Mouse (Mus musculus): ENCODE data around the gene Tox3. TPM values are rescaled to one million over a fixed set of nuclear protein-coding genes. Genes with fewer than 3 reads are reported as not detected.

Tox3 gene
- polyA plus RNA-seq, 1 experiment from 2014 or later = 4.6 TPM

DNA sequence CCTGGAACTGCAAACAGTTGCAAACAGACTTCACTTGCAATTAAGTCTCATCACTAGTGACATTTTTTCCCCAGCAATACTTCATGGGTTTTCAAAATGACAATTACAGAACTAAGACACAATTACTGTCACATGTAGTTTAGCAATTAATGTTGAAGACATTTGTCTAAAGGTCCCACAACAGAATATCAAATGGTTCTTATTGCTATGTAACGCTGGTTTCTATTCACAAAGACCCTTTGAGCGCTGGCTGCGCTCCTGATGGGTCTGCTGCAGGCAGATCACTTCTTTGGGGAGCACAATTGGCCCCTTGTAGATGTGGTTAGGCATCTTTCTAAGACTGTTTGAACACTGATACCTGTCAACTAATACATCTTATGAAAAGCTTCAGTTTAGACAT lies 102.3 kb downstream of the Tox3 start:
- Histone ChIP-seq H3K9me3 (replicated peaks) (no peaks in the 10 kb centered on the region), H3K27me3 (ENCODE audit: low read depth, poor library complexity, severe bottlenecking) (peaks cover 18% of the 10 kb centered on the region; the same call in 1 of the 2 replicates), H3K4me3 (no peak overlapping the region), H3K4me1 (peaks cover 13% of the 10 kb centered on the region), H3K27ac (no peak overlapping the region), H3K36me3 (peaks cover 8% of the 10 kb centered on the region)
- no peak for DNase-seq (ENCODE audit: low spot score)
- WGBS = 95% methylated on average over 3 of the region's 3 CpGs

DNA sequence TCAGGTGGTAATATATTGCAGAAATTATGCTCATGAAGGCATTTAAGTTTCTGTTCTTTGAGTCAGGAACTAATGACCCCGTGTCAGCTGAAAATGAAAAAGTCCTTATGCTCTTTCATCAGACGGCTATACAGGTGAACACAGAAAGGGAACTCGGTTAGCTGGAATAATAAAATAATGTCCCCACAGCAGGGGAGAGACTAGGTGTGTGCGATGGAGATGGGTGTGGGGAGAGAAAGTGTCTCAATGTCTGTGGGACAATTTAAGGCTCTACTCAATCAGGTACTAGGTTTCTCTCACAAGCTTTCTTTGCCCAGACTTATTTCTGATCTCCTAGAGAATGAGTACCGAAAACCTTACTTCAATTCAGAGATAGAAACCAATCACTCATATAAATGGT lies 103.0 kb downstream of the Tox3 start:
- 75% methylated on average over 5 of the region's 5 CpGs for WGBS
- no peak for DNase-seq (ENCODE audit: low spot score)
- Histone ChIP-seq H3K27ac (no peak overlapping the region), H3K27me3 (ENCODE audit: low read depth, poor library complexity, severe bottlenecking) (peaks cover 15% of the 10 kb centered on the region; the same call in 1 of the 2 replicates), H3K4me1 (peaks cover 17% of the 10 kb centered on the region), H3K36me3 (peaks cover 8% of the 10 kb centered on the region), H3K4me3 (no peak overlapping the region), H3K9me3 (replicated peaks) (no peaks in the 10 kb centered on the region)

DNA sequence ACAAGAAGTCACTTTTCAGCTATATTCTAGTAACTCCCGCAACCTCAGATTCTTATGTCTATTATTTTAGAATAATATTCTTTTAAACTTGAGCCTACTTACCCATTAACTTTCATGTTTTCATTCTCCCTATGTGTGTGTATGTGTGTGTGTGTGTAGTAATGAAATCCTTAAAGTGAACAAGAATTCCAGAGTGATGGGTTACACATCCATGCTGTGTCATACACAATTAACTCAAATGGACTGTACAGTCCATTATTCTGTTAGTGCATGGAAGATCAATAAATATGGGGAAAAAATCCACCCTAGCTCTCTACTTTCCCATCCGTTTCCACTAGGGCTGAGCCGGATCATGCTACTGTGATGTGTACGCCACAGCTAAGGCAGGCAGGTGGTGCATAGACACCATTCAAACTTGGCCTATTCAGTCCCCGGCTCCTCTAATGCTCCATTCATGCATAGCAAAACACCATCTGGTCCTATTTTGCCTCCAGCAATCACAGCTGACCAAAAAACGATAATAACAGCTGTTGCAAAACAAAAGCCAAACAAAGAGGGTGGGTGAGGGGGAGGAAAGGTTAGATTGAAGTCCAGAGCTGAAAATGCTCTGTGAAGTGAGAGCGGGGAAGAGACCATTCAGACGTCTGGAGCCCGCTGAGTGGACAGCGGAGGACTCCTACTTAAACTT lies 103.5 kb downstream of the Tox3 start:
- Histone ChIP-seq H3K4me1 (peaks cover 23% of the 10 kb centered on the region), H3K27me3 (ENCODE audit: low read depth, poor library complexity, severe bottlenecking) (peaks cover 14% of the 10 kb centered on the region; the same call in 1 of the 2 replicates), H3K9me3 (replicated peaks) (no peaks in the 10 kb centered on the region), H3K36me3 (peaks cover 8% of the 10 kb centered on the region), H3K27ac (no peak overlapping the region), H3K4me3 (no peak overlapping the region)
- WGBS = 71% methylated on average over 10 of the region's 10 CpGs
- peak; percentile 33 for DNase-seq (ENCODE audit: low spot score)

DNA sequence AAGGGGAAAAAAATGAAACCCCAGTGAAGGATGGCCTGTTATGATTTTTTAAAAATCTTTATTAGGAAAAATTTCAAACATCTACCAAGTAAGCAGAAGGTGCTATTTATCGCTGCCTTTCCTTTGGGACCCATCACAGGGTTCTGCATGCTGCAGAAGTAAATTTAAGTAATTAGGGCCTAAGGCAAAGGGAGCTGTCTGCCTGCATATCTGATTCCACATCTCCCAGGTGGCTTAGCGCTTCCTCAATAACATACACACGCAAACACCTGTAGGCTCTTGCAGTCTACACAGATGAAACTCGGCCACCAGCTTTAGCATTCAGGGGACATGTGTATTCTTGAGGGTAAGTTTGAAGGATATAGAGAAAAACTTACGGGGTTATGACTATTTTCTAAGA lies 104.2 kb downstream of the Tox3 start:
- Histone ChIP-seq H3K9me3 (replicated peaks) (no peaks in the 10 kb centered on the region), H3K27me3 (ENCODE audit: low read depth, poor library complexity, severe bottlenecking) (peaks cover 8% of the 10 kb centered on the region; the same call in 1 of the 2 replicates)

DNA sequence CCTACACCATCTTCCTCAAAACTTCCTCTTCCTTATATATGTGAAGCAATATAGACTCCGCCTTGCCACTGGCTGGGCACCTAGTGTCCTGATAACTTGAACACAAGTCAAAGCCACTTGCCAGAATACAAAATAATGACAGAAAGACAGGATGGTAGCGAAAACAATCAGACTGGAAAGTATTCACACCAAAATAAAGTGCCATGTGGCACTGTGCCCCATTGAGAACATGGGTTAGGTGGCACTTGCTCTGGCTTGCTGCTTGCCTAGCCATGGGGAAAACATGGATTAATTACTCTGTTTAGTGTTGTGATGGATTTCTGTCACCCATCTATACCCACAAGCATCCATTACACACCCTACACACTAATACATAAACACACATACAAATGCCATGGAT lies 105.8 kb downstream of the Tox3 start:
- Histone ChIP-seq H3K36me3 (no peaks in the 10 kb centered on the region), H3K4me3 (no peak overlapping the region), H3K4me1 (peaks cover 23% of the 10 kb centered on the region), H3K27me3 (ENCODE audit: low read depth, poor library complexity, severe bottlenecking) (0 out of 2 replicates have a peak, but pooled peaks cover 5% of the 10 kb centered on the region), H3K27ac (no peak overlapping the region), H3K9me3 (replicated peaks) (no peaks in the 10 kb centered on the region)
- no peak for DNase-seq (ENCODE audit: low spot score)
- 89% methylated on average over 2 of the region's 2 CpGs for WGBS

More for the DNA sequence above, 104.2 kb downstream of the Tox3 start:
- no peak overlapping the region for H3K27ac ChIP-seq
- 91% methylated on average over 5 of the region's 5 CpGs for WGBS
- H3K4me3 ChIP-seq = no peak overlapping the region
- peaks cover 23% of the 10 kb centered on the region for H3K4me1 ChIP-seq
- no peak for DNase-seq (ENCODE audit: low spot score)
- peaks cover 8% of the 10 kb centered on the region for H3K36me3 ChIP-seq

DNA sequence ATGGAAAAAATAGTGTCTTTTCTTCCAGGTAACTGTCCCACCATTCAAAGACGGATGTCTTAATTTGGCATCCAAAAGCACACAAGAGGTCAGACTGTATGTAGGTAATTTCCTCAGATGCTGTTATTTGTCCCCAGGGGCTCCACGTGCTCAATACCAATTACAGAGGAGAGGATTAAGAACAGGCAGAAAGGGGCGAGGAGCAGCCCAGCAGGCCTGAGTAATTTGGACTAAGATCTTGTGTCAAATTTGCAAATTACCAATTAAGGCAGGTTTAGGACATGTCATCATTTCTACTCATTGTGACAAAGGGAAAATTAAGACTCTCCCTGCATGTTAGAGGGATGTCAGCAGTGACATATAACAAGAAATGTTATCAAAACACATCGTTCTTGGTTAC lies 106.7 kb downstream of the Tox3 start:
- 60% methylated on average over 4 of the region's 4 CpGs for WGBS
- H3K27me3 ChIP-seq (ENCODE audit: low read depth, poor library complexity, severe bottlenecking) = 0 out of 2 replicates have a peak, but pooled peaks cover 5% of the 10 kb centered on the region
- no peak overlapping the region for H3K27ac ChIP-seq
- no peaks in the 10 kb centered on the region for H3K36me3 ChIP-seq
- no peaks in the 10 kb centered on the region for H3K9me3 ChIP-seq (replicated peaks)
- DNase-seq (ENCODE audit: low spot score) = no peak
- H3K4me1 ChIP-seq = peaks cover 23% of the 10 kb centered on the region
- no peak overlapping the region for H3K4me3 ChIP-seq

DNA sequence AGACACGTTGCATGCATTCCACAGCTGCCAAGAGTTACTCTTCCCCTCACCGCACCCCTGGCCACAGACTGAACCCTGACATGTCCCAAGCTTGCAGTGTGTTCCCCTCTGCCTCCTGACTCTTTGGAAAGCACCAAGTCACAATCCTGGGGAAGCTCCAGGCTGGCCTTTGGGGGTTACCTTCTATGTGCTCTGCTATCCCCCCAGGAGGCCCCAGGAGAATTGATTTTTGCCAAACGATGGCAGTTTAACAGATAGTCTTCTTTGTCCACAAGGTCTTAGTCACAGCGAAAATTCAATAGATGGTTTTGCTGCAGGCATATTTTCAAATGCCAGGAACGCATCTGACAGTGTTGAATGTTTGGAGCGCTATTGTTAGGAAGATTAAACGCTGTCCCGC lies 115.6 kb downstream of the Tox3 start:
- H3K27ac ChIP-seq = no peak overlapping the region
- peaks cover 4% of the 10 kb centered on the region for H3K4me1 ChIP-seq
- no peak for DNase-seq (ENCODE audit: low spot score)
- no peaks in the 10 kb centered on the region for H3K36me3 ChIP-seq
- WGBS = 88% methylated on average over 8 of the region's 8 CpGs
- H3K9me3 ChIP-seq (replicated peaks) = no peaks in the 10 kb centered on the region
- peaks cover 14% of the 10 kb centered on the region; the same call in 1 of the 2 replicates for H3K27me3 ChIP-seq (ENCODE audit: low read depth, poor library complexity, severe bottlenecking)
- no peak overlapping the region for H3K4me3 ChIP-seq

DNA sequence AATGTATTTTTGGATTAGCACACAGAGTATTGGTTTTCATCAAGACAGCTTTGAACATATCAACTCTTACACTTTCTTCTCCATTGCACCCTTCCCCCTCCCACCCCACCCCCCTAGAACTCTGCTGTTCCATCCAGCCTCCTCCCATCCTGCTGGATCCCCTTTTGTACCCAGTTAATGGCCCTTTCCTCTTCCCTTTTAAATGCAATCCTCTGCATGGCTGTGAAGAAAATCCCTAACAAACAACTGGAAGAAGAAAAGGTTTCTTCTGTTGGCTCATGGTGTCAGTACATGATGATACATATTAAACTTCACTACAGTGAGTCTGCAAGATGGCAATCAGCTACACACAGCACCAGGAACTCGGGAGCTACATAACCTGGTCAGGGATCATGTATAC lies 124.0 kb downstream of the Tox3 start:
- Histone ChIP-seq H3K4me3 (no peak overlapping the region), H3K36me3 (no peaks in the 10 kb centered on the region), H3K4me1 (no peaks in the 10 kb centered on the region), H3K27ac (no peak overlapping the region), H3K27me3 (ENCODE audit: low read depth, poor library complexity, severe bottlenecking) (0 out of 2 replicates have a peak, but pooled peaks cover 3% of the 10 kb centered on the region), H3K9me3 (replicated peaks) (no peaks in the 10 kb centered on the region)
- DNase-seq (ENCODE audit: low spot score) = no peak
- 64% methylated on average over 1 of the region's 1 CpGs for WGBS

DNA sequence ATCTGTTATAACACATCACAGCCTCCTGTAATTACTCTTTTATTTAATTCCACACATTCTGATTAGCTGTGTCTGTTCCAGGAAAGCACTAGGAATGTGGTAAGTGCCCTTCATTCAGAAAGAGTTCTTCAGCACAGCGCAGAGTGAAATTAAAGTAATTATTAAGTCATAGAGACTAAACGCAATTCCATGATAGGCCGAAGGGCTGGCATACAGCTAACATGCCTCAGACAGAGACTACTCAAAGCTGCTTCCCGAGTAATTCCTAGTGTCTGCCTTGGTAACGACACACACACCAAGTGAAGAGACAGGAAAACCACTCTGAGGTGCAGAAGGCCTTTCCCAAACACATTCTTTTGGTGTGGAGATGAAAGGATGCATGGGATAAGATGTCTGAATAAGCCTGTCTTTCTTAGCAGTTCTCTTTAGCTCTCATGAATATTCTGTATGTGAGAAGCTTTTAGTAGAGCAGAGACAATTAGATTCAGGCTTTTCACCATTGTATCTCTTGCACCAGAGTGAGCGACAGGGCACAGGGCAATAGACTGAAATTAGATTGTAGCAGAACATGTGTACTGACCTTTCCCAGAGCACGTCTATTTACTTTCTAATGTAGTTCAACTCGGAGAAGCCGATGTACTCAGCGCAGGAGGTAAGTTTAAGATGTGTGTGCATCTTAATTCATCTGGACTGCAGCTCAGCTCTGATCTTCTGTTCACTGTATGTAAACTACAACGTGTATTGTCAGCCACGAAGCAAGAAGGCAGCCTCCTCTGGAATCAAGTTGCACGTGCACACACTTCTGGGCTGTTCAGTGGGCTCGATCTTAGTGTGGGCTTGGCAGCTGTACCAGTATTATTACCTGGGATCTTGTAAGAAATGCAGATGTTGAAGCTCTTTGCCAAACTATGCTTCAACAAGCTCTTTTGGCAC lies 138.8 kb downstream of the Tox3 start:
- 79% methylated on average over 14 of the region's 14 CpGs for WGBS
- no peak for DNase-seq (ENCODE audit: low spot score)
- no peaks in the 10 kb centered on the region for H3K36me3 ChIP-seq
- H3K27me3 ChIP-seq (ENCODE audit: low read depth, poor library complexity, severe bottlenecking) = no peaks in the 10 kb centered on the region
- H3K9me3 ChIP-seq (replicated peaks) = no peaks in the 10 kb centered on the region
- no peak overlapping the region for H3K27ac ChIP-seq
- no peaks in the 10 kb centered on the region for H3K4me1 ChIP-seq
- no peak overlapping the region for H3K4me3 ChIP-seq

All from limb, embryonic 10.5 days (tissue).